Mouse (Mus musculus) megakaryocyte, embryonic 14.5 days (primary cell): Measurements from ENCODE around the gene Spon1.

ENCODE experiments used
- FLI1 ChIP-seq: IDR thresholded peaks from 2 replicates; pipeline ENCODE4 v1.6.1; 2012; ENCODE audit warnings: low read length, inconsistent platforms, mixed read lengths
- GATA1 ChIP-seq: IDR thresholded peaks from 3 replicates; pipeline ENCODE4 v1.6.1; 2012; ENCODE audit warnings: mixed read lengths, low read length, inconsistent platforms, borderline replicate concordance

DNA sequence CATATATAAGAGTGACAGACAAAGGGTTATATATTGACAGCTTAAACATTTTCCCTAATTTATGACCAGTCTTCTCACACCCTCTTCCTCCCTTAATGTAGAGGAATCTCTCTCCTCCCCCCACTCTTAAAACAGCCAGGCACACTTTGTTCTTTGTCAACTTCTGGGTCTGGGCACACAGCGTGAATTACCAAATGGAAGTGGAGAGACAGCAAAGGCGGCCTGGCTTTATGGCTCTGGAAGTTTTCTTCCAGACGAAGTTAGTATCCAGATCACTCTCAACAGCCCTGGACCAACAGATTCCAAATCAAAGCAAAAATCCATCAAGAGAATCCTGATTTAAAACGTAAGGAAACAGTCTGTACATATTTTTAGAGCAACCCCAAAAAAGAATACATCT lies 198.0 kb downstream of the Spon1 start:
- TF ChIP-seq GATA1 (no peak), FLI1 (no peak)
